8 mouse cellular contexts compared by ENCODE assay signal in genomic region chr17:87571345-87571932, GRCm38 (mm10).
DNase-seq lines count a peak whose midpoint lies in the region; ATAC-seq and TF ChIP-seq lines count a peak whose summit lies in the region.

No protein-coding gene starts in this region.

- no peak for TF ChIP-seq POLR2A in small intestine, adult 2 months (IDR thresholded peaks at IDR 0.05; ENCODE audit: low read depth, low read length)

- peak; percentile 98 for DNase-seq in 3T3-L1 (ENCODE audit: low read depth, low spot score)
- DNase-seq in adrenal gland, postnatal 36 days: peak; percentile 91 to 93
- peak; percentile 92 to 99 for DNase-seq in heart, adult 18-20 months
- peak; percentile 96 for DNase-seq in kidney, adult 18-20 months
- DNase-seq in limb, embryonic 10.5 days (ENCODE audit: low spot score): peak; percentile 95

- H3K27ac ChIP-seq in embryonic facial prominence, embryonic 13.5 days: 0 out of 2 replicates have a peak overlapping the region, but pooled peaks have one; percentile 9
- H3K27ac ChIP-seq in limb, embryonic 10.5 days: no peak overlapping the region
- no peak overlapping the region for H3K27ac ChIP-seq in midbrain, embryonic 13.5 days
- peak overlapping the region; percentile 2; the same call in 1 of the 2 replicates for H3K27ac ChIP-seq in small intestine, adult 2 months (ENCODE audit: insufficient read depth, low read depth, low read length)

- peak overlapping the region; percentile 44; the same call in 1 of the 2 replicates for H3K9ac ChIP-seq in embryonic facial prominence, embryonic 13.5 days
- H3K9ac ChIP-seq in midbrain, embryonic 13.5 days (replicated peaks): no peak overlapping the region

- 5% methylated on average over 18 of the region's 18 CpGs for WGBS in embryonic facial prominence, embryonic 13.5 days
- 12% methylated on average over 18 of the region's 18 CpGs for WGBS in limb, embryonic 10.5 days
- 13% methylated on average over 18 of the region's 18 CpGs for WGBS in midbrain, embryonic 13.5 days
- WGBS in small intestine, adult 2 months: 22% methylated on average over 18 of the region's 18 CpGs

- peak overlapping the region; percentile 55 for H3K4me2 ChIP-seq in embryonic facial prominence, embryonic 13.5 days
- peak overlapping the region; percentile 41 for H3K4me2 ChIP-seq in midbrain, embryonic 13.5 days (replicated peaks)

- peak; percentile 75; the same call in 1 of the 2 replicates for ATAC-seq in embryonic facial prominence, embryonic 13.5 days (ENCODE audit: insufficient number of reproducible peaks, insufficient read depth, low FRiP score, low TSS enrichment, low read depth)
- ATAC-seq in midbrain, embryonic 13.5 days: peak; percentile 84

- TF ChIP-seq CTCF in small intestine, adult 2 months (IDR thresholded peaks at IDR 0.05; ENCODE audit: extremely low read depth, insufficient read length, insufficient replicate concordance, low read depth, low read length): peak; percentile 99

- peaks cover 12% of the 10 kb centered on the region for H3K27me3 ChIP-seq in embryonic facial prominence, embryonic 13.5 days
- H3K27me3 ChIP-seq in limb, embryonic 10.5 days (ENCODE audit: low read depth, poor library complexity, severe bottlenecking): peaks cover 22% of the 10 kb centered on the region; the same call in 1 of the 2 replicates
- H3K27me3 ChIP-seq in midbrain, embryonic 13.5 days: peaks cover 8% of the 10 kb centered on the region
- H3K27me3 ChIP-seq in small intestine, adult 2 months (ENCODE audit: control insufficient read depth, insufficient read depth, low read length): no peaks in the 10 kb centered on the region

- peaks cover 17% of the 10 kb centered on the region for H3K4me1 ChIP-seq in embryonic facial prominence, embryonic 13.5 days
- peaks cover 18% of the 10 kb centered on the region for H3K4me1 ChIP-seq in limb, embryonic 10.5 days
- H3K4me1 ChIP-seq in midbrain, embryonic 13.5 days (replicated peaks): peaks cover 12% of the 10 kb centered on the region
- H3K4me1 ChIP-seq in small intestine, adult 2 months (ENCODE audit: control insufficient read depth, insufficient read depth, insufficient read length, low read length): peaks cover 34% of the 10 kb centered on the region

- no peaks in the 10 kb centered on the region for H3K36me3 ChIP-seq in embryonic facial prominence, embryonic 13.5 days
- no peaks in the 10 kb centered on the region for H3K36me3 ChIP-seq in limb, embryonic 10.5 days
- H3K36me3 ChIP-seq in midbrain, embryonic 13.5 days: no peaks in the 10 kb centered on the region
- no peaks in the 10 kb centered on the region for H3K36me3 ChIP-seq in small intestine, adult 2 months (ENCODE audit: control insufficient read depth, insufficient read depth, low read length)

- H3K4me3 ChIP-seq in embryonic facial prominence, embryonic 13.5 days: peak overlapping the region; percentile 27
- peak overlapping the region; percentile 27 for H3K4me3 ChIP-seq in limb, embryonic 10.5 days
- 0 out of 2 replicates have a peak overlapping the region, but pooled peaks have one; percentile 4 for H3K4me3 ChIP-seq in midbrain, embryonic 13.5 days (replicated peaks)
- no peak overlapping the region for H3K4me3 ChIP-seq in small intestine, adult 2 months (ENCODE audit: low read depth, low read length)

- no peaks in the 10 kb centered on the region for H3K9me3 ChIP-seq in embryonic facial prominence, embryonic 13.5 days
- no peaks in the 10 kb centered on the region for H3K9me3 ChIP-seq in limb, embryonic 10.5 days (replicated peaks)
- H3K9me3 ChIP-seq in midbrain, embryonic 13.5 days: no peaks in the 10 kb centered on the region

Comparison
In these comparisons a context has a peak if more than half of its experiments do, and no peak if none do; other contexts are left out.
1. H3K27ac ChIP-seq: peak in embryonic facial prominence, embryonic 13.5 days (single experiment) and small intestine, adult 2 months (single experiment); none in limb, embryonic 10.5 days (single experiment) and midbrain, embryonic 13.5 days (single experiment).
2. Peak in every context shown above with its lines, with median percentiles within 50 percentile points of each other: DNase-seq.